Mouse (Mus musculus) kidney, embryonic 16.5 days (tissue): Measurements from ENCODE around the gene Stag1. TPM values are rescaled to one million over a fixed set of nuclear protein-coding genes. Genes with fewer than 3 reads are reported as not detected.
A peak's percentile ranks its signal among the peaks of the same experiment; 100 is the strongest.

Experiments used
- ATAC-seq: fragments of 200-750 bp; cut with Nextera tagmentation; 2 replicates; pipeline ENCODE4 v1.8.0; 2017; ENCODE audit warnings: moderate TSS enrichment; ENCODE audit not compliant: low FRiP score, low TSS enrichment
- H3K27ac ChIP-seq: fragments of 300-500 bp; sonication (generic); 2 replicates; pipeline ENCODE4 v1.5.1; 2014; ENCODE audit warnings: low read length
- H3K27me3 ChIP-seq: fragments of 300-500 bp; sonication (generic); 2 replicates; pipeline ENCODE4 v1.6.1; 2014; ENCODE audit warnings: low read length, control low read depth, mixed read lengths; ENCODE audit not compliant: insufficient read depth
- H3K36me3 ChIP-seq: fragments of 300-500 bp; sonication (generic); 2 replicates; pipeline ENCODE4 v1.6.1; 2014; ENCODE audit warnings: low read length, control low read depth, mixed read lengths; ENCODE audit not compliant: insufficient read depth
- H3K4me1 ChIP-seq: fragments of 300-500 bp; sonication (generic); 2 replicates; pipeline ENCODE4 v1.6.1; 2014; ENCODE audit warnings: low read length, control low read depth, mixed read lengths; ENCODE audit not compliant: insufficient read depth
- H3K4me2 ChIP-seq: fragments of 300-500 bp; sonication (generic); replicated peaks from 2 replicates; pipeline ENCODE4 v1.6.1; 2014; ENCODE audit warnings: low read depth, low read length
- H3K4me3 ChIP-seq: fragments of 300-500 bp; sonication (generic); 2 replicates; pipeline ENCODE4 v1.5.1; 2014; ENCODE audit warnings: mild to moderate bottlenecking, low read length
- H3K9ac ChIP-seq: fragments of 300-500 bp; sonication (generic); replicated peaks from 2 replicates; pipeline ENCODE4 v1.6.1; 2014; ENCODE audit warnings: low read length
- H3K9me3 ChIP-seq: fragments of 300-500 bp; sonication (generic); 2 replicates; pipeline ENCODE4 v1.6.1; 2016; ENCODE audit warnings: low read length, control low read depth
- WGBS: fragments of 180-500 bp; shearing (Covaris S2); extraction: QIAGEN DNeasy Blood & Tissue Kit; methylation state at CpG from one replicate; pipeline ENCODE4 v1.1.7; 2014; 5-methylcytosine and 5-hydroxymethylcytosine counted together
- polyA plus RNA-seq: library from polyadenylated mRNA; unstranded; fragments of >200 nt; fragmentation: Nextera tagmentation; extraction: Ambion mirVana; gene quantifications from 2 replicates; pipeline ENCODE4 v1.2.1, GENCODE M21; 2015

Gene Stag1
- polyA plus RNA-seq, 1 experiment from 2014 or later, result 32.1 TPM

DNA sequence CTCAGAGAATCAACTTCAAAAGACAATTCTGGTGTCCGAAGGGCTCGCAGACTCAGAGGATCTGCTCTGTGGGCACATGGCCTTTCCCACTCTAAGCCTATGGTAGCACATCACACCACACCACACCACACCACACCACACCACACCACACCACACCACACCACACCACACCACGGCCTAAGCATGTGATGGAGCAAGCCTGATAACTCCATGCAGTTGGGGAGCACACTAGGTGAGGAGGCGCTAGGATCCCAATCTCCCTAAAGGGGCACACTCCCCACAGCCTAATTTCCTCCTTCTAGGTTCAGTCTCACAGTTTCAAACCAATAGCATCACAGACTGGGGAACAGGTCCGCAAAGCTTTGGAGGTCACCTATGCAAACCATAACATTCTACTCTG is 381.1 kb downstream of the Stag1 start:
- Histone ChIP-seq H3K4me3 (no peak overlapping the region), H3K9ac (no peak overlapping the region), H3K9me3 (peaks cover 5% of the 10 kb centered on the region; the same call in 1 of the 2 replicates), H3K27ac (no peak overlapping the region), H3K36me3 (0 out of 2 replicates have a peak, but pooled peaks cover 4% of the 10 kb centered on the region), H3K27me3 (no peaks in the 10 kb centered on the region), H3K4me1 (no peaks in the 10 kb centered on the region; the same call in 1 of the 2 replicates), H3K4me2 (no peak overlapping the region)
- ATAC-seq, result no peak
- WGBS, result 94% methylated on average over 5 of the region's 5 CpGs

DNA sequence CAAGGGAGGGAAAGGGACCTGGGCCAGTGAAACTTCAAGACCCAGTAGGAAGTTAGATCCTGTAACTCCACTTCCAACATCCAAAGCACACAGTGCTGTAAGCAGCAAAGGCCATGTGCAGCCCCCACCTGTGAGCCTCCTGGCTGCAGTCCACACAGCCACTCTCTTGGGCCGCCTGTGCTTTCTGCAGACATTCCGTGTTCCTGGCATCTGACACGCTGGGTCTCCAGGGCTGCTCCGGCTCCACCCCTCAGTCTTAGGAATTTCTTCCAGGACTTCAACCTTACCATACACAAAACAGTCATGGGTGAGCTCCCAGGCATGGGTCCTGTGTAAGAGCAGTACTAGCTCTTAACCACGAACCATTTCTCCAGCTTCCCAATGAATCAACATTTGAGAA is 381.7 kb downstream of the Stag1 start:
- no peaks in the 10 kb centered on the region for H3K27me3 ChIP-seq
- no peak overlapping the region for H3K4me3 ChIP-seq
- H3K4me1 ChIP-seq, result no peaks in the 10 kb centered on the region; the same call in 1 of the 2 replicates
- H3K4me2 ChIP-seq, result no peak overlapping the region
- WGBS, result 71% methylated on average over 5 of the region's 5 CpGs
- peaks cover 5% of the 10 kb centered on the region; the same call in 1 of the 2 replicates for H3K9me3 ChIP-seq
- ATAC-seq, result 0 out of 2 replicates have a peak, but pooled peaks have one; percentile 49
- no peak overlapping the region for H3K9ac ChIP-seq
- peaks cover 5% of the 10 kb centered on the region; the same call in 1 of the 2 replicates for H3K36me3 ChIP-seq
- H3K27ac ChIP-seq, result no peak overlapping the region

DNA sequence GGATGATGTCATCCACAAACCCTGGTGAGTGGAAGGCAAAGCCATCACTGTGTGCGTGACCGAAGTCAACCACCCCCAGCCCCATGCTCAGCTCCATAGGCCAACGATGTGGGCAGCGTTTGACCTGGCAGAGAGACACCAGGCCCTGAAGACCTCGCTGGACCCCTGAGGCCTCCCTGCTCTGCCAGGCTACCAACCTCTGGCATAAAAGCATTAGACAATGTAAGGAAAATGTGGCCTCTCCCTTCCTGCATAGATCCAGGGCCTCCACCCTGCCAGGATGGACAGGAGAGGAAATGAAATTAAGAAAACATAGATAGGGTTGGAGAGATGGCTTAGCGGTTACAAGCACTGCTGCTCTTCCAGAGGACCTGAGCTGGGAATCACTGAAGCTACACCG is 385.2 kb downstream of the Stag1 start:
- Histone ChIP-seq H3K9ac (no peak overlapping the region), H3K4me3 (no peak overlapping the region), H3K9me3 (no peaks in the 10 kb centered on the region), H3K27me3 (no peaks in the 10 kb centered on the region), H3K36me3 (peaks cover 24% of the 10 kb centered on the region), H3K4me2 (no peak overlapping the region), H3K27ac (no peak overlapping the region), H3K4me1 (no peaks in the 10 kb centered on the region; the same call in 1 of the 2 replicates)
- no peak for ATAC-seq
- WGBS, result 82% methylated on average over 7 of the region's 7 CpGs

DNA sequence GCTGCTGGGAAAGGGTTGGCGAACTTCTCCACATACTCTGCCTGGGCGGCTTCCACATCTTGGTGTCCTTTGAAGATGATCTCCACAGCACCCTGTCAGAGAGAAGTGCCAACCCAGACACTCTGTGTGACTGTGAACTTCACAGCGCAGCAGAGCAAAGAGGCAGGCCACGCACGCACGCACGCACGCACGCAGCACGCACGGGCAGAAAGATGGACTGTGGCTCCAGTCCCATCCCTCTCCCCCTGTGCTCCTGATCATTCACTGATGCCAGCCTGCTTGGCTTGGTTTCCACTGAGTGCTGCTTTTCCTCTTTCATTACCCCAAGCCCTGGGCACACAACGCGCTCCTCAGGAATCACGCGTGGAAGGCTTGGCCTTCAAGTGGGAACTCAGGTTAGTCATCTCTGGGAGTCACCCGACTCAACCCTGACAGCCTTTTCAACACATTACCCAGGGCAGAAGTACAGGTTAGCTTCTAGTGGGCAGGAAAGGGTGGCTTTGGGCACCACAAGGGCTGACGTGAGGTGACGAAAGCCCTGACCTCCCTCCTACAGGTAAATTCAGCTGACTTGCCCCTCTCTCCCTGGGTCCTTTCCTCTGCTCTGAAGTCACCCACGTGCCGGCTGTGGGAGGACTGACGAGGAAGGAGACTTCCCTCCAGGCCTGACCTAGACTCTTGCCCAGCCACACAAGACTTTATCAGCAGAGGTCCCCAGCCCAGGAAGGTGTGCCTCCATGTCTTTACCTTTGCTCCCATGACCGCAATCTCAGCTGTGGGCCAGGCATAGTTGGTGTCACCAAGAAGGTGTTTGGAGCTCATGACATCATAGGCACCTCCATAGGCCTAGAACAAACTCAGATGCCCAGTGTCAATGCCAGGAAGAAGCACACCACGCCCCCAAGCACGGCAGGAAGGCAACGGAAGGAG is 387.0 kb downstream of the Stag1 start:
- no peaks in the 10 kb centered on the region for H3K4me1 ChIP-seq
- H3K4me2 ChIP-seq, result no peak overlapping the region
- no peaks in the 10 kb centered on the region for H3K27me3 ChIP-seq
- H3K36me3 ChIP-seq, result peaks cover 29% of the 10 kb centered on the region
- WGBS, result 92% methylated on average over 25 of the region's 25 CpGs
- no peak for ATAC-seq
- no peak overlapping the region for H3K4me3 ChIP-seq
- H3K9me3 ChIP-seq, result peaks cover 9% of the 10 kb centered on the region; the same call in 1 of the 2 replicates
- H3K9ac ChIP-seq, result no peak overlapping the region
- H3K27ac ChIP-seq, result no peak overlapping the region

DNA sequence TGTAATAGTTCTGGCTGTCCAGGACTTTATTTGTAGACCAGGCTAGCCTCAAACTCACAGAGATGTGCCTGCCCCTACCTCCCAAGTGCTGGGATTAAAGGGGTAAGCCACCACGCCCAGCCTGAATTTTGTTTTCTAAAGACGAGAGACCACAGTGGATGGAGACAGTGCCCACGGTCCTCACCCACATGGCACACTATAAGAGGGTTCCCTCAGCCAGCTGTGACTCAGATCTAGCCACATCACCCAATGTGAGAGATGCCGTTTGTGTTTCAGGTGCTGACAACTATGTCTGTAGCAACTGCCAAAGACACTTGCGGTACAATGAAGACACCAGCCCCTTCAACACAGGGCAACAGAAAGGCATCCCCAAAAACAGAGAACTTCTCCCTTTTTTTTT is 389.4 kb downstream of the Stag1 start:
- Histone ChIP-seq H3K27ac (no peak overlapping the region), H3K4me3 (no peak overlapping the region), H3K4me2 (no peak overlapping the region), H3K27me3 (no peaks in the 10 kb centered on the region), H3K9me3 (peaks cover 9% of the 10 kb centered on the region; the same call in 1 of the 2 replicates), H3K9ac (no peak overlapping the region), H3K36me3 (peaks cover 35% of the 10 kb centered on the region), H3K4me1 (no peaks in the 10 kb centered on the region)
- no peak for ATAC-seq
- 96% methylated on average over 5 of the region's 5 CpGs for WGBS

DNA sequence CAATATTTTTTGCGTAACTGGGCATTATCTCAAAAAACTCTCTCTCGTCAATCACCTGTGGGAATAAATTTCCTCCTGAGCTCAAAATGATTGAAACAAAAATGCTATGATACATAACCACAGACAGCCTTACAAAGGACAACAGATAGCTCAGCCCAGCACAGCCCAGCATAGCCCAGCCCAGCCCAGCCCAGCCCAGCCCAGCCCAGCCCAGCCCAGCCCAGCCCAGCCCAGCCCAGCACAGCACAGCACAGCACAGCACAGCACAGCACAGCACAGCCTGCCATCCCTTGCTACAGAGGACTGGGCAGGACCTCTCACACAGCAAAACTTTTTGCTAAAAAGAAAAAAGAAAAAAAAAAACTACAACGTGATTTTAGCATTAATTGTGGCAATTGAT is 390.3 kb downstream of the Stag1 start:
- Histone ChIP-seq H3K4me2 (no peak overlapping the region), H3K9me3 (peaks cover 9% of the 10 kb centered on the region; the same call in 1 of the 2 replicates), H3K27ac (no peak overlapping the region), H3K36me3 (peaks cover 35% of the 10 kb centered on the region), H3K4me1 (no peaks in the 10 kb centered on the region), H3K4me3 (no peak overlapping the region), H3K27me3 (no peaks in the 10 kb centered on the region), H3K9ac (no peak overlapping the region)
- 93% methylated on average over 3 of the region's 3 CpGs for WGBS
- no peak for ATAC-seq

DNA sequence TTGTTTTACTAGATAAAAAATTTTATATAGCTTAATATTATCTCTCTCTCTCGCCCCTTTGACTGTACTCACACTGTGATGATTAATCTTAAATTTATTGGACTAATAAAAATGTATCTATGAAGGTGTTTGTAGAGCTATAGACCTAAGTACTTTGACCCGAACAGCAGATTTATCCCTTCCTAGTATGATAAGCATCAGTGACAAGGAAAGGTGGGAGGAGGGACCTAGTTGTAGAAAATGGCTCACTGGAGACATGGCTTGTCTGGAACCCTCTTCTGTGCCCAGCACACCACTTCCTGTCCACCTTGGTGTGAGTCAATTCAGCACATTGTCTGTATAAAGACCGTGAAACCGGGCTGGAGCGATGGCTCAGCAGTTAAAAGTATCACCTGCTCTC is 393.0 kb downstream of the Stag1 start:
- H3K4me2 ChIP-seq, result no peak overlapping the region
- no peak for ATAC-seq
- H3K9me3 ChIP-seq, result peaks cover 14% of the 10 kb centered on the region; the same call in 1 of the 2 replicates
- peaks cover 37% of the 10 kb centered on the region for H3K36me3 ChIP-seq
- H3K9ac ChIP-seq, result no peak overlapping the region
- 80% methylated on average over 5 of the region's 5 CpGs for WGBS
- H3K27me3 ChIP-seq, result no peaks in the 10 kb centered on the region
- H3K4me3 ChIP-seq, result no peak overlapping the region
- H3K4me1 ChIP-seq, result 0 out of 2 replicates have a peak, but pooled peaks cover 1% of the 10 kb centered on the region
- no peak overlapping the region for H3K27ac ChIP-seq

DNA sequence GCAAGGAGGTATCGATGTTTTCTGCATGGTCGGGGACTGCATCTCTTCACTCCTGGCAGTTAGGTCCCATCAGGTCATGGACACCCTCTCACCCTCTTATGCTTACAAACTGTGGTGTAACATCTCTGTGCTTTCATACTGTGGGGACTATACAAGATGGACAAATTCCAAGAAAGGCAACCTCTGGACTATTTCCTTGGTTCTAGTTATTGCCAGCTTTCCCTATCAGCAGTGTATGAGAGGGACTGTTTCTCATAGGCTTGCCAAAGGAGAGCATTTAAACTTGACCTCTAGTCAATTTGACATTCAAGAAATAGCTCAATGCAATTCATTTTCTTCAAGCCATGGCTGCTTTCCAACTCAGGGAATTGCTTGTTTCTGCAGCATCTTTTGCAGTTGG is 393.7 kb downstream of the Stag1 start:
- Histone ChIP-seq H3K9me3 (peaks cover 14% of the 10 kb centered on the region; the same call in 1 of the 2 replicates), H3K4me1 (0 out of 2 replicates have a peak, but pooled peaks cover 5% of the 10 kb centered on the region), H3K27ac (no peak overlapping the region), H3K9ac (no peak overlapping the region), H3K27me3 (no peaks in the 10 kb centered on the region), H3K36me3 (peaks cover 31% of the 10 kb centered on the region), H3K4me3 (no peak overlapping the region), H3K4me2 (no peak overlapping the region)
- 89% methylated on average over 2 of the region's 2 CpGs for WGBS
- no peak for ATAC-seq

DNA sequence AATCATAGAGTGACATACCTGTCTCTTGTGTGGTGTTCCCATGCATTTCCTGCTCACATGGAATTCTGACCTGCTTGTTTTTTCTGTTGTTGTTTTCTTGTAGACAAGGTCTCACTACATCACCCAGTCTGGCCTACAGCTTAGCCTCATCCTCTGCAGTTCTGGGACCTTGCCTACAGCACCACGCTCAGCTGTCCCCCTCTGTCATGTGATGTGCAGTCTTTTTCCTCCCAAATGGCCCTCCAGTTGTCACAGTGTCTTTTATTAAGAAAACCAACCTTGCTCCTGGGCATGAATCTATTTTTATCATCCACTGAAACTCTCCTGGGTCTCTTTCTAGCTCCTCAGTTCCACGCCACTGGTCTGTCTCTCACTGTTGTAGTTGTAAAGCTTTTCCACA is 394.6 kb downstream of the Stag1 start:
- Histone ChIP-seq H3K4me1 (0 out of 2 replicates have a peak, but pooled peaks cover 5% of the 10 kb centered on the region), H3K27me3 (no peaks in the 10 kb centered on the region), H3K27ac (no peak overlapping the region), H3K9ac (no peak overlapping the region), H3K9me3 (peaks cover 14% of the 10 kb centered on the region; the same call in 1 of the 2 replicates), H3K4me2 (no peak overlapping the region), H3K4me3 (no peak overlapping the region), H3K36me3 (peaks cover 31% of the 10 kb centered on the region)
- no peak for ATAC-seq
- 94% methylated on average over 2 of the region's 2 CpGs for WGBS

DNA sequence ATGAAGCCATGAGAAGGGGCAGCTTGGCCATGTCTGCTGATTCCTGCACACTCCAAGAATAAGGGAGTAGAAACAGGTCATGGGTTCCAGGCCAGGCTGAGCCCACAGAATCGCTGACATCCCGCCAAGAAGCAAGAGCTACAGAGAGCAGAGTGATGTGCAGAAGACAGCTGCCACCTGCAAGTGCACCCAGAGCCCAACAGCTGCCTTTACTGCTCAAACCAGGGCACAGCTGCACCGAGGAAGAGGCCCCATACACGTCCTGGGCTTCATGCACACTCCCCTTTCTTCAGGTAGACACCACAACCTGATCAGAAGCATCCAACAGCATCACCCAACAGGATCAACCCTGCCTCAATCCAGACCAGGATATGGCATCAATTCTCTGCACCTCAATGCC is 396.3 kb downstream of the Stag1 start:
- ATAC-seq, result no peak
- Histone ChIP-seq H3K4me3 (no peak overlapping the region), H3K9me3 (peaks cover 10% of the 10 kb centered on the region; the same call in 1 of the 2 replicates), H3K27ac (no peak overlapping the region), H3K4me1 (0 out of 2 replicates have a peak, but pooled peaks cover 5% of the 10 kb centered on the region), H3K36me3 (peaks cover 34% of the 10 kb centered on the region), H3K27me3 (no peaks in the 10 kb centered on the region), H3K4me2 (no peak overlapping the region), H3K9ac (no peak overlapping the region)
- WGBS, result 83% methylated on average over 4 of the region's 4 CpGs
